Mouse (Mus musculus): ENCODE results near the gene M1ap. TPM values are rescaled to one million over a fixed set of nuclear protein-coding genes. Genes with fewer than 3 reads are reported as not detected.
A peak's percentile ranks its signal among the peaks of the same experiment; 100 is the strongest.

Gene M1ap
- total RNA-seq, 2 experiments from 2014 or later, result not detected

GRCm38 (mm10) chr6:83068221-83068620 is 121.5 kb downstream of the M1ap start:
- intact Hi-C loops (cut with DNase I), result no loop called here
- no peak for DNase-seq

- DNase-seq, result no peak
- intact Hi-C loops (cut with DNase I), result no loop called here
These were observed 122.2 kb downstream of the M1ap start for GRCm38 (mm10) chr6:83068706-83069487.

DNA sequence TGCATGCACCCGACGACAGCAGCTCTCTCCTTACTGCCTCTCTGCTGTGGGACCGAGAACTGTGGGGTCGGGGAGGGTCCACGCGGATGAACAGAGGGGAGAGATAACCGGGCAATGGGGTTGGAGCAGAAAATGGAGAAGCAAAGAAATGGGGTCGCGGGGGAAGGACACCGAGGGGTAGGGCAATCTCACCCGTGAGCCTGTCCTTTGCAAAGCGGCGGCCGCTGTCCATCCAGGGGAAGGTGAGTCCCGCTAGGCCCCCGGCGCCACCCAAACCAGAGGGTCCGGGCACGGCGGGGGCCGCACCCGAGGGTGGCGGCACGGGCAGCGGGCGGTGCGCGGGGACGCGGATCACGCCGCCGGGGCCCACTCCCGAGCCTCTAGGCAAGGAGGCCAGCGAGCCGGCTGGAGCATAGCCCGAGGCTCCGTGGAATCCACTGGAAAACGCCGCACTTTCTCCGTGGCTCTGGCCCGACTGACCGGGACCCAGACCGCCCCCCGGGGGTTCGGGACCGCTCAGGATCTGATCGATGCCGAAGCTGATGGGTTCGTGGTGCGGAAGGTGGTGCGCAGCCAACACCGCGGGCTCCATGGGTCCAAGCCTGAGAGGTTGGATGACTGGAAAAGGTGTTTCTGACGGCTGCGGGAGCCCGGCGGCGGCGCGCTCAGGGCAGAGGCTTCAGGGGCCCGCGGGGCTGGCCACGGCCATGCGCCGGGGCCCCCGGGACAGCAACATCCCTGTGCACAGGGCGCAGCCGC is 123.0 kb downstream of the M1ap start:
- peak in 1 of 2 experiments; percentile 28 for DNase-seq
- intact Hi-C loops (cut with DNase I), result no loop called here

DNA sequence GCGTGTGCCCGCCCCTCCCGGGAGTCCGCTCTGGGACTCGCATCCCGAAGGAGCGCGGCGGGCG is 123.4 kb downstream of the M1ap start, which contains the start of gene Tlx2:
Gene Tlx2, minus strand, starts transcription at position 47 of the 64 bp plus-strand sequence.
- DNase-seq, result no peak
- intact Hi-C loops (cut with DNase I), result no loop called here

DNA sequence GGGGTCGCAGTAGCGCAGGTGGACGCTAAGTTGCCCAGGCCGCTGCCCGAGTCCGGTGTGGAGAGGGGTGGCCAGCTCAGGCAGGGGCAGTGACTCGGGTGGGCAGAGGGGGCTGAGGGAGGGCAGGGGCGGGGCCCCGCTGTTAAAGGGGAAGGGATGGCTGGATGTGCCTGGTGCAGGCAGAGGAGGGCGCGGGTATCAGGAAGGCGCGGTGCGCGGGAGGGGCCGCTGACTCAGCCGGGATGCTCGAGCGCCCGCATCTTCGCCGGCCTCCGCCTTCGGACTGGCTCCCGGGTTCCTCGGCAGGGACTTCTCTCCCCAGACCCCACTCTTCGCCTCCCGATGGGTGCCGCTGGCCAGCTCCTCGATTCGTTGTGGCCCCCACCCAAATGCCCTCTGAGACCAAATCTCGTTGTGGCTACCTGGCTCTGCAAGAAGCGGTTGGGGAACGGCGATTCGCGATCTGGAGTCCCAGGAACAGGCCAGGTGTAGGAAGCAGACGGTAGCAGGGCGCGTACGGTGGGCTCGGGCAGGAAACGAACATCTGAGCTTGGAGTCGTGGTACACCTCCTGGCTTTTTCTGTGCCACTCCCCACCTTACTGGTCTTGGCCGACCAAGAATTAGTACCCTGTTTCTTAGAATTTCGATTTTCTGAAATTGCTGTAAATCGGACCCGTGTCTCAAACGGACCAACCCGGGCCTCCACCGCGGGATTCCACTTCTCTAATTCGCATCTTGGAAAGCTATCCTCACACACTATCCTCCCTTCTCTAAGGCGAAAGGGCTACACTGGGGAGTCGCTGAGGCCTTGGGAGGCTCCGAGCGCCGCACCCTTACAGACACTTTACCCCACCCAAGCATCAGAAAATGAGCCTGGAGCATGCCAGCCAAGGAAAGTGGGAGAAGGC is 123.9 kb downstream of the M1ap start:
- peak; percentile 30 to 71 for DNase-seq
- intact Hi-C loops (cut with DNase I), result no loop called here

DNA sequence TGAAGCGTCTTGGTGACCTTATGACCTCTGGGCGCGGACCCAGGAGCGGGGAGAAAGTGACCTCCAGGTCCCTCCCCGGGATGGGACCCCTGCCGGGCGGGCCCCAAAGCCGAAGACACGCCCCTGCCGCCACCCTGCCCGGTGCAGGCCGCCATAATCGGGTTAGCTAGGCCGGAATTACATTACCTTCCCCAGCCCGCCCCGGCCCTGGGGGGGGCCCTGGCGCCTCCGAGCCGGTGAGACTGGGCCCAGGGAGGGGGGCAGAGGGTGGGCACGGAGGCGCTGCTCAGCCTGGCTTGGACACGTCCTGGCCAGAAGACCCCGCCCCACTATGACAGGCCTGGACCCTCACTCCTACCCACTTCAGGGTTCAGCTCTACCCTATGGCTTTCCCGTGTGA is 124.5 kb downstream of the M1ap start:
- intact Hi-C loops (cut with DNase I), result no loop called here
- DNase-seq, result no peak

- intact Hi-C loops (cut with DNase I), result no loop called here
- DNase-seq, result no peak
These were observed 128.3 kb downstream of the M1ap start for GRCm38 (mm10) chr6:83074979-83075378.

- DNase-seq, result no peak
- intact Hi-C loops (cut with DNase I), result loop anchor here (1.0 kb wide), 3 partner anchors 23 to 81 kb away; partner anchors contain the start of genes Aup1, Ccdc142 and Gm42688
These were observed 131.1 kb downstream of the M1ap start, which contains the start of gene Pcgf1 for GRCm38 (mm10) chr6:83077630-83078323. Gene Pcgf1 (plus strand): TSS chr6:83077869.

DNA sequence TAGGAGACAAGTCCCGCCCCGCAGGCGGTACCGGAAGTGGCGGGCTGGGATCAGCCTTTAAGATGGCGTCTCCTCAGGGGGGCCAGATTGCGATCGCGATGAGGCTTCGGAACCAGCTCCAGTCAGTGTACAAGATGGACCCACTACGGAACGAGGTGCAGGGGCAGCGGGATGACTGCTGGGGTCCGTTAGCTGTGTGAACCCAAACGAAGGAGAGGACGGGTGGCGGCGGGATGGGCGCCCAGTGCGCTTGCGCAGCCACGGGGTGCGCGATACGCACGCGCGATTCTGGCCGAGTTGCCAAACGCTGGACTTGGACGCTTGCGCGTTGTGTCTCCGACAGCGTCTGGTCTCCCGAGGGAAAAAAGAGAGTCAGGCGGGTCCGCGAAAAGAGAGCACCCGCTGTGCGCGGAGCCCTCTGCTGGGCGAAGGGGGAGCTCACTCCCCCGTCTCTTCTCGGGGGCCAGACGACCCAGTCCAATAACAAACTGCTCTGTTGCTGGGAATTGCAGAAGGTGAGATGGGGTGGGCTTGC is 131.7 kb downstream of the M1ap start:
- intact Hi-C loops (cut with DNase I), result loop anchor here (1.0 kb wide), 3 partner anchors 23 to 82 kb away; partner anchors contain the start of genes Aup1, Ccdc142 and Gm42688
- peak; percentile 100 for DNase-seq

Small RNA genes lying within 50 kb of the gene (microRNA-seq; reads per million reads assigned to microRNA genes)
- gene Mir7040 (ENCODE audit: borderline number of aligned reads in 2 of 2), result 0 reads per million in 2 experiments

Other genes starting within 250 kb of the M1ap start
- gene Pole4, start 241.5 kb upstream of the M1ap start, total RNA-seq (2021), result 10 to 100 TPM; 15.6 to 18.7 TPM
- gene Hk2, start 172.4 kb upstream of the M1ap start, total RNA-seq (2021), result 100 to 1,000 TPM; 271 to 285 TPM
- gene Sema4f, start 7.1 kb upstream of the M1ap start, total RNA-seq (2021), result under 1 TPM; 0.22 TPM
- 1 to 10 TPM; 2.8 to 4.3 TPM for gene Dok1, start 86.6 kb downstream of the M1ap start, total RNA-seq (2021)
- 1 to 10 TPM; 2.9 to 3.1 TPM for gene Loxl3, start 87.3 kb downstream of the M1ap start, total RNA-seq (2021)
- gene Aup1, start 107.6 kb downstream of the M1ap start, total RNA-seq (2021), result 10 to 100 TPM; 78.1 to 82.2 TPM
- 10 to 100 TPM; 34.2 to 35.4 TPM for gene Htra2, start 108.4 kb downstream of the M1ap start, total RNA-seq (2021)
- under 1 TPM; 0.65 to 0.89 TPM for gene Dqx1, start 110.9 kb downstream of the M1ap start, total RNA-seq (2021)
- not detected for gene Tlx2, start 123.4 kb downstream of the M1ap start, total RNA-seq (2021)
- gene Pcgf1, start 131.0 kb downstream of the M1ap start, total RNA-seq (2021), result 10 to 100 TPM in 1 of 2 experiments, 1 to 10 TPM in 1; 8.6 to 10.1 TPM
- gene Lbx2, start 139.5 kb downstream of the M1ap start, total RNA-seq (2021), result 1 to 10 TPM in 1 of 2 experiments, under 1 TPM in 1; 0.68 to 1.1 TPM
- gene Ccdc142, start 154.7 kb downstream of the M1ap start, total RNA-seq (2021), result 1 to 10 TPM; 1.4 to 1.5 TPM
- 1 to 10 TPM; 1.1 to 1.4 TPM for gene Gm42688, start 154.7 kb downstream of the M1ap start, total RNA-seq (2021)
- 100 to 1,000 TPM; 123 to 132 TPM for gene Mrpl53, start 162.1 kb downstream of the M1ap start, total RNA-seq (2021)
- gene Mogs, start 168.6 kb downstream of the M1ap start, total RNA-seq (2021), result 1 to 10 TPM; 8.2 to 8.8 TPM
- 10 to 100 TPM; 71.0 to 71.7 TPM for gene Wbp1, start 174.7 kb downstream of the M1ap start, total RNA-seq (2021)
- 10 to 100 TPM; 14.5 to 16.0 TPM for gene Ino80b, start 178.5 kb downstream of the M1ap start, total RNA-seq (2021)
- gene Rtkn, start 188.6 kb downstream of the M1ap start, total RNA-seq (2021), result 1 to 10 TPM; 4.6 to 5.5 TPM
- 1 to 10 TPM; 1.4 to 1.5 TPM for gene Wdr54, start 209.5 kb downstream of the M1ap start, total RNA-seq (2021)
- gene 1700003E16Rik, start 209.5 kb downstream of the M1ap start, total RNA-seq (2021), result under 1 TPM; 0.16 to 0.39 TPM
- gene Dctn1, start 219.0 kb downstream of the M1ap start, total RNA-seq (2021), result 100 to 1,000 TPM; 137 to 139 TPM